Mouse (Mus musculus) myocyte (in vitro differentiated cells): ENCODE results near the gene Gm21987. TPM values are rescaled to one million over a fixed set of nuclear protein-coding genes. Genes with fewer than 3 reads are reported as not detected.

Experiments
- H3K27me3 ChIP-seq: one replicate; pipeline ENCODE4 v1.6.1; 2011; ENCODE audit not compliant: control insufficient read depth, insufficient read depth, insufficient read length
- H3K36me3 ChIP-seq: one replicate; pipeline ENCODE4 v1.6.1; 2011; ENCODE audit not compliant: control insufficient read depth, insufficient read depth
- H3K4me2 ChIP-seq: one replicate; pipeline ENCODE4 v1.6.1; 2011; ENCODE audit warnings: low read depth, control low read depth
- H3K4me3 ChIP-seq: one replicate; pipeline ENCODE4 v1.5.1; 2011; ENCODE audit warnings: mild to moderate bottlenecking, control low read depth, moderate library complexity
- H3K79me2 ChIP-seq: one replicate; pipeline ENCODE4 v1.6.1; 2011; ENCODE audit not compliant: control insufficient read depth, insufficient read depth
- H3ac ChIP-seq: one replicate; pipeline ENCODE4 v1.6.1; 2011; ENCODE audit not compliant: control insufficient read depth, insufficient read length
- CEBPB ChIP-seq: IDR thresholded peaks from 2 replicates; pipeline ENCODE4 v1.6.1; 2011; ENCODE audit warnings: mild to moderate bottlenecking, moderate library complexity; ENCODE audit not compliant: poor library complexity, insufficient read depth, severe bottlenecking
- E2F4 ChIP-seq: IDR thresholded peaks from one replicate; pipeline ENCODE4 v1.6.1; 2011; ENCODE audit warnings: mild to moderate bottlenecking, control low read depth, moderate library complexity; ENCODE audit not compliant: insufficient read depth
- MAX ChIP-seq: IDR thresholded peaks from one replicate; pipeline ENCODE4 v1.6.1; 2011; ENCODE audit warnings: low read depth, mild to moderate bottlenecking, control low read depth
- MYOD1 ChIP-seq, 3 experiments: IDR thresholded peaks; one replicate each; pipeline ENCODE4 v1.6.1; 2011; ENCODE audit warnings: control low read depth in 2 of 3, low read depth in 2 of 3, mild to moderate bottlenecking in 2 of 3, moderate library complexity in 1 of 3; ENCODE audit not compliant: insufficient read length in 2 of 3, control insufficient read depth in 1 of 3
- MYOG ChIP-seq, 3 experiments: IDR thresholded peaks; one replicate each; pipeline ENCODE4 v1.6.1; 2011; ENCODE audit warnings: control low read depth in 2 of 3, low read depth in 2 of 3, mild to moderate bottlenecking in 2 of 3; ENCODE audit not compliant: insufficient read length in 2 of 3, control insufficient read depth in 1 of 3, insufficient read depth in 1 of 3
- POLR2A ChIP-seq: IDR thresholded peaks from one replicate; pipeline ENCODE4 v1.6.1; 2011; ENCODE audit warnings: low read depth, mild to moderate bottlenecking, control low read depth, moderate library complexity; ENCODE audit not compliant: insufficient read length
- POLR2AphosphoS2 ChIP-seq: IDR thresholded peaks from one replicate; pipeline ENCODE4 v1.6.1; 2011; ENCODE audit warnings: low read depth, control low read depth; ENCODE audit not compliant: insufficient read length
- REST ChIP-seq: IDR thresholded peaks from one replicate; pipeline ENCODE4 v1.6.1; 2011; ENCODE audit warnings: mild to moderate bottlenecking, control low read depth, moderate library complexity; ENCODE audit not compliant: insufficient read depth, insufficient read length
- SRF ChIP-seq: IDR thresholded peaks from one replicate; pipeline ENCODE4 v1.6.1; 2011; ENCODE audit warnings: low read depth; ENCODE audit not compliant: control insufficient read depth, insufficient read length
- TCF12 ChIP-seq: IDR thresholded peaks from one replicate; pipeline ENCODE4 v1.6.1; 2011; ENCODE audit warnings: mild to moderate bottlenecking, control low read depth; ENCODE audit not compliant: poor library complexity, insufficient read depth, severe bottlenecking
- TCF3 ChIP-seq: IDR thresholded peaks from one replicate; pipeline ENCODE4 v1.6.1; 2011; ENCODE audit warnings: low read depth, control low read depth; ENCODE audit not compliant: insufficient read length
- USF1 ChIP-seq: IDR thresholded peaks from one replicate; pipeline ENCODE4 v1.6.1; 2011; ENCODE audit warnings: low read depth, mild to moderate bottlenecking, control low read depth, moderate library complexity
- polyA plus RNA-seq: library from polyadenylated mRNA; unstranded; fragments of >200 nt; fragmentation: generic; extraction: Trizol; gene quantifications from one replicate; pipeline ENCODE4 v1.2.1, GENCODE M21; 2012; ENCODE audit warnings: missing spikeins

Gm21987 gene
- polyA plus RNA-seq, 1 experiment: 0.16 TPM

DNA sequence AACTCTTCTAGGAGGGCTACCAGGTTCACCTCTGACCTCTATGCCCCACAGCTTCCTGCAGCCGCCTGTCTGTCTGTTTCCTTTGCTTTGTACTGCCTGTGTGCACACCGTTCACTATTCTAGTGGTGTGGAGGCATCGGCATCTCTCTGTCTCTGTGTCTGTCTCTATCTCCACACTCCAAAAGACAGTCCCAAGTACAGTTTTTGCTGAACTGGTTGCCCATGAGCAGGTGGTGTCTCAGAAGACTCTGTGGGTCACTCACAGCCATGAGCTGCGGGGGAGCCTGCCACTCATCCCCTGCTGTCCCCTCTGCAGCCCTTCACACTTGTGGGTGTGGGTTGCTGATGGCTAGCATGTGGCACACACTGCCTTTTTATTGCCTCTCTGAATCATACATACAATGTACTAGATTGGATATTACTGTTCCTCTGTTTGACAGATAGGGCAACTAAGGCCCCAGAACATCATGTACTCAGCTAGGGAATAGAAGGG is 23.2 kb downstream of the Gm21987 start:
- Histone ChIP-seq H3K36me3 (no peaks in the 10 kb centered on the region), H3K4me3 (no peak overlapping the region), H3K27me3 (no peaks in the 10 kb centered on the region), H3K4me2 (peak overlapping the region; percentile 61), H3ac (no peak overlapping the region), H3K79me2 (peaks cover 7% of the 10 kb centered on the region)
- TF ChIP-seq MYOD1 (IDR thresholded peaks at IDR 0.05; ENCODE audit: control insufficient read depth in 1 of 3, insufficient read length in 2 of 3, low read depth in 2 of 3) (peak in 2 of 3 experiments; percentile 70 to 88), POLR2A (no peak), MYOG (IDR thresholded peaks at IDR 0.05; ENCODE audit: control insufficient read depth in 1 of 3, insufficient read depth in 1 of 3, insufficient read length in 2 of 3, low read depth in 2 of 3) (peak in 2 of 3 experiments; percentile 72 to 91), USF1 (no peak)

DNA sequence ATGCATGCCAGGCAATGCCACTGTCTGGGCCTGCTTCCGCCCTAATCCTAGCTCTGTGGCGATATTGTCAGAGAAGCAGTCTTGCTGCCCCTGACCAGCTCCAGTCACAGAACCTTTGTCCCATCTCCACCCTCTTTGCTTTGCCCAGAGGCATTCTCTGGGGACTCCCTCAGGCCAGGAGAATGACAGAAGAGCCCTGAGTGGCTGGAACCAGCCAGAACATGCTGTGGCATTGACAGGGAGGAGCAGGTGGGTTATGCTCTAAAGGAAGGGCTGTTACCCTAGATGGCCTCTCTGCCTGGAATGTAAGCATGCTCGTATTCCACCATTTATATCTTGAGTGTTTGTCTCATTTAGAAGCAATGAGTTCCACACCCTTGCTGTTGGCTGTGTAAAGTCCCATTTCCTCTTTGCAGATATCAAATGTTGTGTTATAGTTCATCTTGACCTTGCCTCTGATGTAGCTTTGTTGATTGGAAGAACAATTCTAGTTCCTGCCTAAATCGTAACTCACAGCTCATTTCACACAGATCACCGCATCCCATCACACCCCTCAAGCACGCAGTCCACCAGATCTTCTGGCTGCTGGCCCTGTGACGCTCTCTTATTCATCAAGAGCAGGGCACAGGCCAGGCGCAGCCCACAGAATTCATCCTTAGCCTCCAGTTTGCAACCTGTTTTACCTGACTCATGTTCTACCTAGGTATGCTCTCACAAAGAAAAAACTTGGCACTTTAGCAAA is 24.0 kb downstream of the Gm21987 start:
- Histone ChIP-seq H3K79me2 (peaks cover 6% of the 10 kb centered on the region), H3K36me3 (no peaks in the 10 kb centered on the region), H3K27me3 (no peaks in the 10 kb centered on the region), H3K4me3 (no peak overlapping the region), H3ac (no peak overlapping the region), H3K4me2 (peak overlapping the region; percentile 61)
- TF ChIP-seq POLR2A (peak; percentile 46), TCF12 (peak; percentile 75), MYOD1 (IDR thresholded peaks at IDR 0.05; ENCODE audit: control insufficient read depth in 1 of 3, insufficient read length in 2 of 3, low read depth in 2 of 3) (peak; percentile 99 to 100 (median 99)), SRF (peak; percentile 79), REST (no peak), MAX (no peak), MYOG (IDR thresholded peaks at IDR 0.05; ENCODE audit: control insufficient read depth in 1 of 3, insufficient read depth in 1 of 3, insufficient read length in 2 of 3, low read depth in 2 of 3) (peak; percentile 2 to 79 (median 71)), TCF3 (peak; percentile 56)

DNA sequence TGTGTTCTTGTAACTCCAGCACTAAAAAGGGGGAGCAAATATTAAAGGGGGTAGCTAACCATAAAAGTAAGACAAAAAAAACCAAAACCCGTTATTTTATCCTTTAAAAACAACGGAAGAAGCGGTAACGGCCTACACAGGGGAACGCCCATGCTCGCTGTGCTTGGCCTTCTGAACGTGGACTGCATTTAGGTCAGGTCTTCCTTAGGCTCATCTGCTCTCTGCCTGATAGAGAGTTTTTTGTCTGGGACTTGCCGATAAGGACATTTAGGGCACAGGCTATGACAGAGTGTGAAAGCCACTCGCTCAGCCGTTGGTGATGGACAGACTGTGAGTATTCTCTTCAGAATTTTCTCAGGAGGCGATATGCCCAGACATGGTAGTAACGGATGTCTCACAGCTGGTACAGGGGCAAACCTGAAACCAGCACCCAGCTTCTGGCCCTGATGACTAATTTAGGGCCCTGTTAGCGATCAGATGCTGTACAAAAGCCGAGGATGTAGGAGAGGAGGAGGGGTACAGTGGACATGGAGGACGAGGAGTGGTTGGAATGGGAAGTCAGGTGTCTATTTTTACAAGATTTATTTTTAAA is 25.0 kb downstream of the Gm21987 start:
- Histone ChIP-seq H3K4me3 (no peak overlapping the region), H3K4me2 (peak overlapping the region; percentile 61), H3K36me3 (no peaks in the 10 kb centered on the region), H3ac (no peak overlapping the region), H3K79me2 (no peaks in the 10 kb centered on the region), H3K27me3 (no peaks in the 10 kb centered on the region)
- peak in 2 of 3 experiments; percentile 29 to 48 for TF ChIP-seq MYOD1 (IDR thresholded peaks at IDR 0.05; ENCODE audit: control insufficient read depth in 1 of 3, insufficient read length in 2 of 3, low read depth in 2 of 3)
- TF ChIP-seq REST: no peak
- TF ChIP-seq MYOG (IDR thresholded peaks at IDR 0.05; ENCODE audit: control insufficient read depth in 1 of 3, insufficient read depth in 1 of 3, insufficient read length in 2 of 3, low read depth in 2 of 3): no peak
- no peak for TF ChIP-seq TCF3
- peak; percentile 80 for TF ChIP-seq SRF
- TF ChIP-seq USF1: no peak
- no peak for TF ChIP-seq TCF12
- no peak for TF ChIP-seq POLR2AphosphoS2
- TF ChIP-seq POLR2A: no peak
- no peak for TF ChIP-seq CEBPB
- no peak for TF ChIP-seq E2F4
- no peak for TF ChIP-seq MAX

DNA sequence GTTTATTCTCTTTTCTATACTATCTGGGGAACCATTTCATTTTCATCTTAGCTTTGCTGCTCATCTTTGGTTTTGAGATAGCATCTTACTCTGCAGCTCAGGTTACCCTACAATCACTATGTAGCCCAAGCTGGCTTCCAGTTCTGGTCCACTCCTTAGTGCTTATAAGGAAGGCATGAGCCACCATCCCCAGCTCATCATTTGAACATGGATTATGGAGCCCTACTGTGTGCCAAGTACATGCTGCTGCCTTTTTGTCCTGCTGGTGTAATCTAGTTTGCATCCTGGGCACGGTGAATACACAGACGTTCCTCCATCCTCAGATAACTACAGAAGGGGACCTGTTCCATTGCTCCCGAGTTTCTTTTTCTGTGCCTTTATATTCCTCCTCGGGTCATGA is 26.0 kb downstream of the Gm21987 start:
- TF ChIP-seq TCF3 (no peak), MAX (no peak), POLR2A (no peak), MYOD1 (IDR thresholded peaks at IDR 0.05; ENCODE audit: control insufficient read depth in 1 of 3, insufficient read length in 2 of 3, low read depth in 2 of 3) (no peak), E2F4 (no peak)
- no peaks in the 10 kb centered on the region for H3K27me3 ChIP-seq
- no peak overlapping the region for H3ac ChIP-seq
- no peak overlapping the region for H3K4me2 ChIP-seq
- no peaks in the 10 kb centered on the region for H3K36me3 ChIP-seq
- H3K4me3 ChIP-seq: no peak overlapping the region
- no peaks in the 10 kb centered on the region for H3K79me2 ChIP-seq

DNA sequence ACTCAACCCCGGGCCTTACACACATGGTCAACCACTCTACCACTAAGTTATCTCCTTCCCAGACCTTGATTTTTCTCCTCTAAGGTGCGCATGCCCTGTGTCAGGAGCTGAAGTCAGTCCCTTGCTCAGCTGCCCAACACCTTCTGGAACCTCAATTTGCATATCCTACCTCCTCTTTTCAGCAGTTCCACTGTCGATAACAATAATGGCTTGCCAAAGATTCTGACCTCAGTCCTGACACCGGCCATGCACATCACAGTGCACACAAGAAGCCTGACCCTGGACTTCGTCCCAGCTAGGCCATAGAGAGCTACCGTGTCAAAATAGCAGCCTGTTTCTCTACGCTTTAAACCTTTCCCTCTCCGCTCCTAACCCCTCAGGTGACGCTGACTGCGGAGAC is 26.6 kb downstream of the Gm21987 start:
- no peak overlapping the region for H3ac ChIP-seq
- no peaks in the 10 kb centered on the region for H3K36me3 ChIP-seq

More for the DNA sequence above, 26.6 kb downstream of the Gm21987 start:
- H3K27me3 ChIP-seq: no peaks in the 10 kb centered on the region
- no peak overlapping the region for H3K4me3 ChIP-seq
- no peaks in the 10 kb centered on the region for H3K79me2 ChIP-seq
- TF ChIP-seq MYOG (IDR thresholded peaks at IDR 0.05; ENCODE audit: control insufficient read depth in 1 of 3, insufficient read depth in 1 of 3, insufficient read length in 2 of 3, low read depth in 2 of 3) (no peak), SRF (no peak), MYOD1 (IDR thresholded peaks at IDR 0.05; ENCODE audit: control insufficient read depth in 1 of 3, insufficient read length in 2 of 3, low read depth in 2 of 3) (no peak)
- H3K4me2 ChIP-seq: no peak overlapping the region
